Mouse (Mus musculus) urinary bladder, postnatal 25 days (tissue): ENCODE results near the gene Usp54.
"Not testable (repeated sequence)": the region's sequence is repeated elsewhere in the genome, so short reads cannot be mapped to it uniquely, and the experiment has no call there.

ENCODE experiments used
- DNase-seq: peaks from one replicate; pipeline ENCODE4 v3.0.0; 2022; ENCODE audit warnings: low spot score

Usp54 gene

DNA sequence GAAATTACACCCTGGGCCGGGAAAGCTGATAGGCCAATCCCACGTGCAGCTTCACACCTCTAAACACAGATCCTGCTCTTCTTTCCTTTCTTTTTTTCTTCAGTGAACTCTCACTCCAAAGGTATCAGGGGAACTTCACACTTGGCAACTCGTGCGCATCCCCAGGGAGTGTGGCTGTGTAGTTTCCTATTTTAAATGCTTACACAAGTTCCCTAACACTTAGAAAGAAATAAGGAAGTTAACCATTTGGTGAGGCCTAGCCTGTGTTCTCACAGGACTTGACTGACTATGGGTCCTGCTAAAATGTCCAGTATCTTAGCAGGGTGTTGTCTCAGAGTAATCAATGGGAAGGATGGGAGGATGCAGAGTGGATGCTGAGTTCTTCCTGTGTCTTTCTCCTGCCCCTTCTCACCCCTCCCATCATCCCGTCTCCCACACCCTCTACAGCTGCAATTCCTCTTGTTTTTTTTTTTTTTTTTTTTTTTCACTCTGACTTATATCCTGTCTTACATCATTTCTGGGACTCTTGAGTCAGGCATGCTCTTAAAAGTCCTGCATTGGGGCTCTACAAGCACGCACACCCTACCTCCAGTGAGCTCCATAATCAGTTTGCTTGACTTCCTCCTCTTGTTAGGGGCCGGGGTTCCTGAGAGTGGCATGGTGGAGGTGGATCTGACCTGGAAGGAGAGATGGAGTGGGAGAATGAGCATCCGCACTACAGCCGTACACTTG, 14.0 kb upstream of the Usp54 start:
- no peak for DNase-seq

- no peak for DNase-seq
Observed at GRCm38 (mm10) chr14:20651722-20652256, 10.9 kb upstream of the Usp54 start.

- no peak for DNase-seq
Observed at GRCm38 (mm10) chr14:20651000-20651399, 10.1 kb upstream of the Usp54 start.

- DNase-seq = no peak
Observed at GRCm38 (mm10) chr14:20646381-20646780, 5.5 kb upstream of the Usp54 start.

DNA sequence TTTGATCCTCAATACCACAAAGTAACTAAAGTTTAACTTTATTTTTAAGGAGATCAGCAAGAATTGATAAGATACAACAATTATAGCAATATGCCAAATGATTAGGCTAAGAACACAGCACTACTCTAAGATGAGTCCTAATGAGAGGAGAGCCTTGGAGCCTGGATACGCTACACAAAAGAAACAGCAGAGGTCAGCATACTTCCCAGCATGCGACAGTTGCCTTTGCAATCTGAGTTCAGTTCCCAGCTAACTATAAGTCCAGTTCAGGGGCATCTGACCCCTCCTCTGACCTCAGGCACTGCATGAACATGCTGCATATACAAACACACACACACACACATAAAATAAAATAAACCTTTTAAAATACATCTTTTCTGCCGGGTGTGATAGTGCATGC, 4.7 kb upstream of the Usp54 start:
- DNase-seq = no peak

DNA sequence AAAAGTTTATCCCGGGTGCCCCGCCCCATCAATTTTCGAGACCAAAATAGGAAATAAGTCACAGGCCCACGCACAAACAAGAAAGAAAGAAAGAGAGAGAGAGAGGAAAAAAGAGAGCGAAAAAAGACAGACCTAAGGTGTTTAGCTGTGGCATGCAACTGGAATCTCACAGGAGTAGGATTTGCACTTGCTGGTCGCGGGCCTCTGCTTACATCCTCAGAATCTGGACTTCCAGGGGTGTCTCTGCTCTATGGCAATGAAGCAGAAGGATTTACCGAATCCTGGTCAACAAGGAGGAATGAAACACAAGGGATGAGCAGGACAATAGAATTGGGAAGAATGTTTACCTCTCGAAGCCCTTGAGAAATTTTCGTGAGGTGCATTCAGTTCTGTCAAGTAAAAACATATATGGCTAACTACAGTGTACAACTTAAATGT, 594 bp upstream of the Usp54 start:
- no peak for DNase-seq

DNA sequence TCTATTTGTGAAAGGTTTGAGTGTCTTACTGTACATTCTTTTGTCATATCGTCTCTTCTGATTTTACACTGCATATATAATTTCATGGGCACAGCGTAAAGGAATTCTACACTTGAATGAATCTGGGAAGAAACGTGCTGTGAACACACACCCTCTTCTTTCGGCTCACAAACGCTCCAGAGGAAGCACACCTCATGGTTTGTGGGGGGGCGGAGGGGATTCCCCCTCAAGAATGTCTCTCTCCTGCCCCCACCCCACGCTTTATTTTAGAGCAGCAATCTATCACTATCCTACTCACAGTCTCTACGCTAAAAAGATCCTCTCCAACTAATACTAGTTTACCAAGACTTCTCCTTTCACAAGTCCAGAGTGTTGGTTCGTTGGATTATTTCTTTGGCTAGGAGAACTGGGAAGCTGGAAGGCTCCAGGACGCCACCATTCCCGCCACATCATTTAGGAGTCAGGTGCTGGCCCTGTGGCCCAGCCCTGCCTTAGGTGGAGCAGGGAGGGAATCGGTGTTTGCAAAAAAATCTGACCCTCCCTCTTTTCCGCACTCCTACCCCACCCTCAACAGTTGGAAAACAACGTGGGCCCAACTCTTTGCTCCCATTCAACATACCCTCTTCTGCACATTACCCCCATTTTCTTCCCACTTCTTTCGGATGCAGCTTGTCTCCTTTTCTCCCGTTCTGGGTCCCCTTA, 794 bp downstream of the Usp54 start:
- no peak for DNase-seq

- no peak for DNase-seq
Observed at GRCm38 (mm10) chr14:20638702-20639101, 2.2 kb downstream of the Usp54 start.

- no peak for DNase-seq
Observed at GRCm38 (mm10) chr14:20637818-20638574, 2.9 kb downstream of the Usp54 start.

DNA sequence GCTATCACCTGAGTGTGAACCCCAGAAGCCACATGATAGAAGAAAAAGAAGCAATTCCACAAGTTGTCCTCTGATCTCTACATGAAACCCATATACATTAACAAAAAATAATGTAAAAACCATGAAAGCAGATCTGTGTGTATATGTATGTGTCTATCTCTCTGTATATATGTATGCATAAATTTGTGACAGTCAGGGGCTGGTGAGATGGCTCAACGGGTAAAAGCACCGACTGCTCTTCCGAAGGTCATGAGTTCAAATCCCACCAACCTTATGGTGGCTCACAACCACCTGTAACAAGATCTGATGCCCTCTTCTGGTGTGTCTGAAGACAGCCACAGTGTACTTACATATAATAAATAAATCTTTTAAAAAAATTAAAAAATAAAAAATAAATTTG, 3.9 kb downstream of the Usp54 start:
- not testable (repeated sequence) for DNase-seq

DNA sequence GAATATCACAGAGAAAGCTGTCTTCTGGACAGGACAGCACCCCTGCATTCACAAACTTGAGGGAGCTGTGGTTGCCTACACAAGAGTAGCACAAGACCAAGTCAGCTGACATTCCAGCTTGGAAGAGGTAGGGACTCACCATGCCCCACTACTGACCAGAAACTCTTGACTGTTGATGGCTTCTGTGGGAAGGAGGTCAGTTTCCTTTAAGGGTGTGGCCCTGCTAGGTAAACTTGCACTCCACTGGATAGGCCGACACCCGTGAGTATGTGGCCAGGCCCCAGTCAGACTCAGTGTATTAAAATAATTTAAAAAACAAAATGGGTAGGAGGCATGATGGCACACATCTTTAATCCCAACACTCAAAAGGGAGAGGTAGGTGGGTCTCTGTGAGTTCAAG, 5.3 kb downstream of the Usp54 start:
- DNase-seq = no peak

DNA sequence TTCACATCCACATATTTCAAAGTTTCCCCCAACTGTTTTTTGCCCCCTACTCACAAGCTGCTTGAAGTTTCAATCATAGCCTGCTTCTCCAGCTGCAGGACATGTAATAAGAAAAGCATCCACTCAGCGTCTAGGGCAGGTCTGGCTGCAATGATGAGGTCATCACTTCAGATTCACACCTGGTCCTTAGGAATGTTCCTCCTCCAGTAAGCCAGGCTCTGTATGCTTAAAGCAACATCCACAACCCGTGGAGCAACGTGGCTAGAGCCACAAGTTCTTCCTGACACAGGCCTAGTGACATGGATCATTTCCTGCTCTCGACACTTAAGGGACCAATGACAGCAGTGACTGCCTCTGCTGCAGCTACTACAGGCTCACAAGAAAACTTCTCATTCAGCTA, 9.6 kb downstream of the Usp54 start:
- DNase-seq = no peak

GRCm38 (mm10) chr14:20626971-20627370, 13.9 kb downstream of the Usp54 start:
- DNase-seq = no peak

- DNase-seq = no peak
Observed at GRCm38 (mm10) chr14:20626447-20626846, 14.4 kb downstream of the Usp54 start.

- DNase-seq = no peak
Observed at GRCm38 (mm10) chr14:20622907-20623306, 18.0 kb downstream of the Usp54 start.

GRCm38 (mm10) chr14:20622412-20622811, 18.5 kb downstream of the Usp54 start:
- DNase-seq = no peak

- DNase-seq = no peak
Observed at GRCm38 (mm10) chr14:20621903-20622302, 19.0 kb downstream of the Usp54 start.

- DNase-seq = no peak
Observed at GRCm38 (mm10) chr14:20619131-20619530, 21.7 kb downstream of the Usp54 start.

DNA sequence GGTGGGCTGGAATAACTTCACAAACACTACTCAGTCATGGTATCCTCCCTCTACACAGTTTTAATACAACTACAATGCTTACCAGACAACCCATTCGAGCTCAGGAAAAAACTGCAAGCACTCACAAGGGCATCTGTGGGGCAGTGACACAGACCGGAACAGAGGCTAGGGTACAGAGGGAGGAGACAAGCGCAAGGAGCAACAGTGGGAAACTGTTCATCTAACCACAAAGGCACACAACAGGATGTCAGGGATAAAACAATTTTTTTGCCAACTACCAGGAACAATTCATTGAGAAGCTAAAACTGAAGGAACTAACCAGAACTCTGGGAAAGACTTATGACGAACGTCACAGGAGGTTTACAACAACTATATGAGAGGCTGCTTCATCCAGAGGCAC, 22.7 kb downstream of the Usp54 start:
- no peak for DNase-seq

GRCm38 (mm10) chr14:20616421-20616820, 24.4 kb downstream of the Usp54 start:
- DNase-seq = no peak

DNA sequence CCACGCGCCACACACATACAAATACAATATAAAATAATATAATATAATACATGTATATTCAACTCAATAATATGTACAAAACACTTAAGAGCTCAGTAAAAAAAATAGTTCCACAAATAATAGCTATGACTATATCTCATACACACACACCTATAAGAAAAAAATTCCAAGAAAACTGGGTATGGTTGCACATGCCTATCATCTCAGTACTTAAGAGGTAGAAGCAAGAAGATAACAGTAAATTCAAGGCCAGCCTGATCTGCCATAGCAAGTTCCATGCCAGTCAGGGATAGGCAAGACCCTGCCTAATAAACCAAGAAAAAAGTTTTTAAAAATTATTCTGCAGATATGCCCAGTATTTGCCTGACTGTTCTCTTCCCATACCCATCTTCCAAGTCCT, 25.8 kb downstream of the Usp54 start:
- DNase-seq = no peak

DNA sequence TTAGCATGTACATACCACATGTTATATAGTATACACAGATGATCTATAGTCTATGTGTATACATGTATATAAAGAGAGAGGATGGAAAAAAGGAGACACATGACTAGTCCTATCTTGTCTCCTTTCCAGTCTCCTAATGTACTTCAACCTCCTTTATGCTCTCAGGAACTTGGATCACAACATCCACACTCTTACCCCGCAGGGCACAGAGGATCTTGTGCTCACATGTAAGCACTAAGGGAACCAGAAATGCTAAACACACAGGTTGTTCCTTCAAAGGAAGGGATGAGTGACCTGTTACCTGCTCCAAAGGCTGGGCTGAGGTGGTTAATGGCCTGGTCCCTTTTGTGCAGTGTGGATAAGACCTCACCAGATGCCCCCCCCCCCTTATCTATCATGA, 28.0 kb downstream of the Usp54 start:
- DNase-seq = no peak

- DNase-seq = peak; percentile 25
Observed at GRCm38 (mm10) chr14:20610146-20610545, 30.7 kb downstream of the Usp54 start.
